Mouse (Mus musculus): ENCODE measurements at regions not wholly inside any gene's neighbourhood (a gene's known extent, or its start where the extent isn't known, plus 50 kb on each side); places are given as distances from the start of the nearest gene placed in this dataset.

GRCm38 (mm10) chr10:8995097-8995496 lies 109.2 kb upstream of the Sash1 start:
- TF ChIP-seq POLR2A (IDR thresholded peaks at IDR 0.05; ENCODE audit: insufficient read depth, low read length) (no peak), CTCF (IDR thresholded peaks at IDR 0.05; ENCODE audit: low read depth, low read length) (no peak)

All from ES-Bruce4 (cell line).